ENCODE assay signal across 11 mouse cellular contexts in genomic region chr5:135357556-135357955, GRCm38 (mm10). TPM values are rescaled to one million over a fixed set of nuclear protein-coding genes. Genes with fewer than 3 reads are reported as not detected.
DNase-seq lines count a peak whose midpoint lies in the region; ATAC-seq and TF ChIP-seq lines count a peak whose summit lies in the region.
"Had no signal": no experiment of that assay in that cellular context is flagged by ENCODE, and none has a peak within 500 bp of the region (broad histone marks: within the 10 kb centered on the region; RNA-seq: fewer than 3 reads in every experiment).

No protein-coding gene starts in this region.

- no peak for DNase-seq in hindbrain, embryonic 14.5 days (ENCODE audit: low spot score)
- no peak for DNase-seq in hindbrain, embryonic 11.5 days (ENCODE audit: low spot score)
- peak; percentile 33 to 54 for DNase-seq in urinary bladder, adult 18-20 months (ENCODE audit: low spot score in 2 of 2)
- no peak for DNase-seq in urinary bladder, adult 2 months (ENCODE audit: low spot score)
- peak; percentile 62 for DNase-seq in lung, postnatal 10 days
- peak; percentile 57 to 93 for DNase-seq in urinary bladder, postnatal 4 days (ENCODE audit: low spot score in 2 of 2)
- DNase-seq in cerebellum, adult 11-12 months = no peak

- WGBS in hindbrain, embryonic 14.5 days = 94% methylated on average over 2 of the region's 2 CpGs
- 87% methylated on average over 2 of the region's 2 CpGs for WGBS in hindbrain, embryonic 11.5 days
- WGBS in intestine, postnatal 0 days = 82% methylated on average over 2 of the region's 2 CpGs

- no peak overlapping the region for H3K4me3 ChIP-seq in hindbrain, embryonic 14.5 days (replicated peaks; ENCODE audit: low read length)
- no peak overlapping the region for H3K4me3 ChIP-seq in hindbrain, embryonic 11.5 days (ENCODE audit: low read depth, low read length)
- no peak overlapping the region for H3K4me3 ChIP-seq in intestine, postnatal 0 days (ENCODE audit: low read depth, low read length)
- H3K4me3 ChIP-seq: heart, embryonic 15.5 days had no signal

- no peaks in the 10 kb centered on the region for H3K27me3 ChIP-seq in hindbrain, embryonic 14.5 days (ENCODE audit: control insufficient read depth, insufficient read depth, low read length)
- no peaks in the 10 kb centered on the region; the same call in 1 of the 2 replicates for H3K27me3 ChIP-seq in hindbrain, embryonic 11.5 days (ENCODE audit: control insufficient read depth, insufficient read depth, low read length)
- H3K27me3 ChIP-seq in intestine, postnatal 0 days (replicated peaks; ENCODE audit: control insufficient read depth, insufficient read depth, low read length) = no peaks in the 10 kb centered on the region

- H3K9me3 ChIP-seq in hindbrain, embryonic 14.5 days (ENCODE audit: control insufficient read depth, low read length) = no peaks in the 10 kb centered on the region
- H3K9me3 ChIP-seq in hindbrain, embryonic 11.5 days (ENCODE audit: control insufficient read depth, low read length) = peaks cover 3% of the 10 kb centered on the region; the same call in 1 of the 2 replicates
- no peaks in the 10 kb centered on the region for H3K9me3 ChIP-seq in intestine, postnatal 0 days (ENCODE audit: control insufficient read depth)

- no peak overlapping the region for H3K9ac ChIP-seq in hindbrain, embryonic 14.5 days
- no peak overlapping the region for H3K9ac ChIP-seq in hindbrain, embryonic 11.5 days (ENCODE audit: low read depth, low read length)
- no peak overlapping the region for H3K9ac ChIP-seq in intestine, postnatal 0 days (ENCODE audit: low read depth, low read length)
- H3K9ac ChIP-seq: heart, embryonic 15.5 days had no signal

- H3K4me1 ChIP-seq in hindbrain, embryonic 14.5 days (replicated peaks; ENCODE audit: control insufficient read depth, insufficient read depth, low read length) = no peaks in the 10 kb centered on the region
- no peaks in the 10 kb centered on the region for H3K4me1 ChIP-seq in hindbrain, embryonic 11.5 days (replicated peaks; ENCODE audit: control insufficient read depth, insufficient read depth, low read length)
- no peaks in the 10 kb centered on the region for H3K4me1 ChIP-seq in intestine, postnatal 0 days (replicated peaks; ENCODE audit: control insufficient read depth, insufficient read depth, low read length)
- H3K4me1 ChIP-seq: heart, embryonic 15.5 days had no signal

- no peak overlapping the region for H3K27ac ChIP-seq in hindbrain, embryonic 14.5 days
- no peak overlapping the region for H3K27ac ChIP-seq in hindbrain, embryonic 11.5 days (ENCODE audit: low read depth, low read length)
- no peak overlapping the region for H3K27ac ChIP-seq in intestine, postnatal 0 days (ENCODE audit: low read depth, low read length)
- H3K27ac ChIP-seq: heart, embryonic 15.5 days had no signal

- no peaks in the 10 kb centered on the region for H3K36me3 ChIP-seq in hindbrain, embryonic 14.5 days (replicated peaks; ENCODE audit: control insufficient read depth, insufficient read depth)
- no peaks in the 10 kb centered on the region for H3K36me3 ChIP-seq in hindbrain, embryonic 11.5 days (ENCODE audit: control insufficient read depth, insufficient read depth, low read length)
- H3K36me3 ChIP-seq in intestine, postnatal 0 days (ENCODE audit: control insufficient read depth, insufficient read depth) = no peaks in the 10 kb centered on the region
- H3K36me3 ChIP-seq: heart, embryonic 15.5 days had no signal

- H3K4me2 ChIP-seq in hindbrain, embryonic 14.5 days (replicated peaks) = no peak overlapping the region
- H3K4me2 ChIP-seq in hindbrain, embryonic 11.5 days (replicated peaks; ENCODE audit: low read depth, low read length) = no peak overlapping the region
- no peak overlapping the region for H3K4me2 ChIP-seq in intestine, postnatal 0 days (replicated peaks; ENCODE audit: low read depth)
- H3K4me2 ChIP-seq: heart, embryonic 15.5 days had no signal

- ATAC-seq in hindbrain, embryonic 14.5 days (ENCODE audit: low FRiP score) = peak; percentile 86
- ATAC-seq in hindbrain, embryonic 11.5 days (ENCODE audit: low FRiP score) = no peak
- no peak for ATAC-seq in intestine, postnatal 0 days

- TF ChIP-seq CTCF in intestine, postnatal 0 days (IDR thresholded peaks at IDR 0.05; ENCODE audit: low read depth) = no peak

RNA-seq across cellular contexts. Expression of gene Trim50, which starts 4.5 kb away (rescaled TPM):
- polyA plus RNA-seq in hindbrain, embryonic 14.5 days (2014; fragmentation: Nextera tagmentation; extraction: Ambion mirVana) = not detected in 2 replicates
- polyA plus RNA-seq in hindbrain, embryonic 11.5 days (2014; fragmentation: Nextera tagmentation; extraction: Ambion mirVana) = 0.15 TPM in 1 of 2 replicates, not detected in the other
- not detected in 2 replicates for polyA plus RNA-seq in urinary bladder, adult 2 months (2012; rRNA removed)
- 0.24 and 0.30 TPM in 2 replicates for polyA plus RNA-seq in intestine, postnatal 0 days (2015; fragmentation: Nextera tagmentation; extraction: Ambion mirVana)
- polyA plus RNA-seq: embryonic facial prominence, embryonic 11.5 days; heart, embryonic 15.5 days; neural tube, embryonic 14.5 days had no signal

RNA-seq across cellular contexts. Expression of gene Fkbp6, which starts 7.7 kb away (rescaled TPM):
- polyA plus RNA-seq in hindbrain, embryonic 14.5 days (2014; fragmentation: Nextera tagmentation; extraction: Ambion mirVana) = 0.24 TPM in 1 of 2 replicates, not detected in the other
- polyA plus RNA-seq in hindbrain, embryonic 11.5 days (2014; fragmentation: Nextera tagmentation; extraction: Ambion mirVana) = 0.26 TPM in 1 of 2 replicates, not detected in the other
- polyA plus RNA-seq in urinary bladder, adult 2 months (2012; rRNA removed) = not detected in 2 replicates
- polyA plus RNA-seq in intestine, postnatal 0 days (2015; fragmentation: Nextera tagmentation; extraction: Ambion mirVana) = 0.12 and 0.34 TPM in 2 replicates
- polyA plus RNA-seq: embryonic facial prominence, embryonic 11.5 days; heart, embryonic 15.5 days; neural tube, embryonic 14.5 days had no signal

RNA-seq across cellular contexts. Expression of gene Nsun5, which starts 12.2 kb away (rescaled TPM):
- polyA plus RNA-seq in hindbrain, embryonic 14.5 days (2014; fragmentation: Nextera tagmentation; extraction: Ambion mirVana) = 21.1 and 21.9 TPM in 2 replicates
- polyA plus RNA-seq in hindbrain, embryonic 11.5 days (2014; fragmentation: Nextera tagmentation; extraction: Ambion mirVana) = 26.8 and 27.8 TPM in 2 replicates
- polyA plus RNA-seq in urinary bladder, adult 2 months (2012; rRNA removed) = 23.9 and 31.5 TPM in 2 replicates
- polyA plus RNA-seq in intestine, postnatal 0 days (2015; fragmentation: Nextera tagmentation; extraction: Ambion mirVana) = 9.8 and 12.0 TPM in 2 replicates

RNA-seq across cellular contexts. Expression of gene Pom121, which starts 36.8 kb away (rescaled TPM):
- 12.4 and 12.7 TPM in 2 replicates for polyA plus RNA-seq in hindbrain, embryonic 14.5 days (2014; fragmentation: Nextera tagmentation; extraction: Ambion mirVana)
- 14.5 and 19.9 TPM in 2 replicates for polyA plus RNA-seq in hindbrain, embryonic 11.5 days (2014; fragmentation: Nextera tagmentation; extraction: Ambion mirVana)
- 6.8 and 13.5 TPM in 2 replicates for polyA plus RNA-seq in urinary bladder, adult 2 months (2012; rRNA removed)
- 5.2 and 5.3 TPM in 2 replicates for polyA plus RNA-seq in intestine, postnatal 0 days (2015; fragmentation: Nextera tagmentation; extraction: Ambion mirVana)

Comparison
In these comparisons a context has a peak if more than half of its experiments do, and no peak if none do; other contexts are left out.
1. DNase-seq: peak in urinary bladder, adult 18-20 months (2 of 2), lung, postnatal 10 days (single experiment) and urinary bladder, postnatal 4 days (2 of 2); none in hindbrain, embryonic 14.5 days (single experiment), hindbrain, embryonic 11.5 days (single experiment), urinary bladder, adult 2 months (single experiment) and cerebellum, adult 11-12 months (single experiment).